ENCODE assay signal across 23 mouse cellular contexts in the genomic region with DNA sequence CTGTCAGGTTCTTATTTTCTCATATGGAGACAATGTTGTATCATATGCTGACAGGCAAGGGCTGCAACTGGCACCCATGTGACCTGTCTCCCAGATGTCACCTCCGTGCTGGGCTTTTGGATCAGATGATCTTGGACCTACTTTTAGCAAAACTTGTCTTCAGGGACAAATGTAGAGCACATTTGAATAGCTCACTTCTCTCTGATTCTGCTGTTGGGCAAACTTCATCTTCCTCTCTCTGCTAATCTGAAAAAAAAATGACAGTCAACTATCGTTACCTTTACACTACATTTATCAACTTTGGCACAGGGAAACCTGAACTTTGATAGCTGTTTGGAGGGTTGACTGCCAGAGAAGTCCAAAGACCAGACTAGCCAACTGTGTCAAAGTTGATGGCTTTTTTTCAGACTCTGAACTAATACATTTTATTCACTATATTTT. TPM values are rescaled to one million over a fixed set of nuclear protein-coding genes. Genes with fewer than 3 reads are reported as not detected.
DNase-seq lines count a peak whose midpoint lies in the region; ATAC-seq and TF ChIP-seq lines count a peak whose summit lies in the region.
"Had no signal": no experiment of that assay in that cellular context is flagged by ENCODE, and none has a peak within 500 bp of the region (broad histone marks: within the 10 kb centered on the region; RNA-seq: fewer than 3 reads in every experiment).

No protein-coding gene starts in this region.

- peak overlapping the region; percentile 86 for H3K27ac ChIP-seq in kidney, adult 2 months (ENCODE audit: insufficient read depth, low read depth, low read length)
- H3K27ac ChIP-seq in intestine, postnatal 0 days (ENCODE audit: low read depth, low read length), result peak overlapping the region; percentile 76
- H3K27ac ChIP-seq: forebrain, embryonic 15.5 days; hindbrain, embryonic 10.5 days; neural tube, embryonic 13.5 days had no signal

- 31% methylated on average over 2 of the region's 2 CpGs for WGBS in kidney, adult 2 months
- 50% methylated on average over 2 of the region's 2 CpGs for WGBS in intestine, postnatal 0 days

- no peaks in the 10 kb centered on the region for H3K36me3 ChIP-seq in kidney, adult 2 months (ENCODE audit: control insufficient read depth, insufficient read depth, low read length)
- no peaks in the 10 kb centered on the region for H3K36me3 ChIP-seq in intestine, postnatal 0 days (ENCODE audit: control insufficient read depth, insufficient read depth)
- H3K36me3 ChIP-seq: forebrain, embryonic 15.5 days; hindbrain, embryonic 10.5 days; neural tube, embryonic 13.5 days had no signal

- peak; percentile 36 for DNase-seq in adrenal gland, postnatal 10 days
- DNase-seq in adrenal gland, adult 2 months, result no peak
- peak; percentile 90 for DNase-seq in kidney, adult 2 months
- no peak for DNase-seq in kidney, postnatal 10 days
- DNase-seq in kidney, postnatal 36 days, result peak; percentile 54 to 81
- DNase-seq in MN1 (ENCODE audit: low spot score), result no peak
- no peak for DNase-seq in thymus, postnatal 36 days
- DNase-seq: adrenal gland, postnatal 25 days; cerebellum, adult 8-10 months; lung, adult 18-20 months; lung, postnatal 4 days had no signal

- no peak overlapping the region for H3K9ac ChIP-seq in intestine, postnatal 0 days (ENCODE audit: low read depth, low read length)
- H3K9ac ChIP-seq: forebrain, embryonic 15.5 days; neural tube, embryonic 13.5 days had no signal

- no peaks in the 10 kb centered on the region for H3K9me3 ChIP-seq in intestine, postnatal 0 days (ENCODE audit: control insufficient read depth)
- H3K9me3 ChIP-seq: forebrain, embryonic 15.5 days; hindbrain, embryonic 10.5 days; neural tube, embryonic 13.5 days had no signal

- no peak overlapping the region; the same call in 1 of the 2 replicates for H3K4me2 ChIP-seq in intestine, postnatal 0 days (replicated peaks; ENCODE audit: low read depth)
- H3K4me2 ChIP-seq: forebrain, embryonic 15.5 days; midbrain, embryonic 11.5 days; neural tube, embryonic 13.5 days had no signal

- peaks cover 25% of the 10 kb centered on the region; the same call in 1 of the 2 replicates for H3K4me1 ChIP-seq in kidney, adult 2 months (ENCODE audit: control insufficient read depth, insufficient read depth, low read length)
- H3K4me1 ChIP-seq in intestine, postnatal 0 days (replicated peaks; ENCODE audit: control insufficient read depth, insufficient read depth, low read length), result 0 out of 2 replicates have a peak, but pooled peaks cover 3% of the 10 kb centered on the region
- H3K4me1 ChIP-seq: forebrain, embryonic 15.5 days; neural tube, embryonic 13.5 days had no signal

- ATAC-seq in intestine, postnatal 0 days, result peak; percentile 56
- ATAC-seq: forebrain, embryonic 15.5 days had no signal

- no peaks in the 10 kb centered on the region for H3K27me3 ChIP-seq in kidney, adult 2 months (replicated peaks; ENCODE audit: control insufficient read depth, insufficient read depth, low read length)
- no peaks in the 10 kb centered on the region for H3K27me3 ChIP-seq in intestine, postnatal 0 days (replicated peaks; ENCODE audit: control insufficient read depth, insufficient read depth, low read length)
- H3K27me3 ChIP-seq: forebrain, embryonic 15.5 days; neural tube, embryonic 13.5 days had no signal

- TF ChIP-seq POLR2A in kidney, adult 2 months (IDR thresholded peaks at IDR 0.05; ENCODE audit: low read depth, low read length), result no peak

- no peak for TF ChIP-seq CTCF in kidney, adult 2 months (conservative IDR thresholded peaks at IDR 0.05; ENCODE audit: insufficient read depth, insufficient read length, low read depth, low read length)
- TF ChIP-seq CTCF in intestine, postnatal 0 days (IDR thresholded peaks at IDR 0.05; ENCODE audit: low read depth), result no peak

- H3K4me3 ChIP-seq in kidney, adult 2 months (ENCODE audit: insufficient read depth, low read depth, low read length), result no peak overlapping the region
- H3K4me3 ChIP-seq in intestine, postnatal 0 days (ENCODE audit: low read depth, low read length), result no peak overlapping the region
- H3K4me3 ChIP-seq: erythroblast, embryonic 14.5 days; forebrain, embryonic 15.5 days; hindbrain, embryonic 10.5 days; neural tube, embryonic 13.5 days had no signal

RNA-seq across cellular contexts. Expression of a gene that starts 10.2 kb away (rescaled TPM):
- 100 to 1,000 TPM; 153 to 177 TPM for total RNA-seq in adrenal gland, postnatal 10 days (2021)
- total RNA-seq in adrenal gland, adult 2 months (2021), result 100 to 1,000 TPM in 1 of 2 experiments, 10 to 100 TPM in 1; 80.6 to 110 TPM
- polyA plus RNA-seq in adrenal gland, adult 2 months (2012; rRNA removed), result 40.9 and 44.7 TPM in 2 replicates
- polyA plus RNA-seq in kidney, adult 2 months (2012; rRNA removed), result 141 and 173 TPM in 2 replicates
- 130 and 133 TPM in 2 replicates for polyA plus RNA-seq in intestine, postnatal 0 days (2015; fragmentation: Nextera tagmentation; extraction: Ambion mirVana)

RNA-seq across cellular contexts. Expression of a gene that starts 22.1 kb away (rescaled TPM):
- 1 to 10 TPM; 5.3 to 8.5 TPM for total RNA-seq in adrenal gland, postnatal 10 days (2021)
- total RNA-seq in adrenal gland, adult 2 months (2021), result 1 to 10 TPM; 4.8 to 5.4 TPM
- 11.0 and 14.8 TPM in 2 replicates for polyA plus RNA-seq in adrenal gland, adult 2 months (2012; rRNA removed)
- polyA plus RNA-seq in kidney, adult 2 months (2012; rRNA removed), result 3.5 and 3.8 TPM in 2 replicates
- 0.52 and 0.61 TPM in 2 replicates for polyA plus RNA-seq in intestine, postnatal 0 days (2015; fragmentation: Nextera tagmentation; extraction: Ambion mirVana)
- total RNA-seq: granulocyte monocyte progenitor cell, adult 5-6 weeks had no signal
- polyA plus RNA-seq: erythroblast, embryonic 14.5 days had no signal

RNA-seq across cellular contexts. Expression of a gene that starts 41.9 kb away (rescaled TPM):
- under 1 TPM; 0.09 to 0.61 TPM for total RNA-seq in adrenal gland, postnatal 10 days (2021)
- not detected for total RNA-seq in adrenal gland, adult 2 months (2021)
- 0.13 and 0.33 TPM in 2 replicates for polyA plus RNA-seq in adrenal gland, adult 2 months (2012; rRNA removed)
- 0.11 and 0.22 TPM in 2 replicates for polyA plus RNA-seq in kidney, adult 2 months (2012; rRNA removed)
- 0.24 and 0.39 TPM in 2 replicates for polyA plus RNA-seq in intestine, postnatal 0 days (2015; fragmentation: Nextera tagmentation; extraction: Ambion mirVana)
- total RNA-seq: CH12.LX; common myeloid progenitor, adult 5-6 weeks; granulocyte monocyte progenitor cell, adult 5-6 weeks had no signal
- polyA plus RNA-seq: erythroblast, embryonic 14.5 days; limb, embryonic 11.5 days had no signal

RNA-seq across cellular contexts. Expression of a gene that starts 56.5 kb away (rescaled TPM):
- total RNA-seq in adrenal gland, postnatal 10 days (2021), result not detected
- not detected for total RNA-seq in adrenal gland, adult 2 months (2021)
- polyA plus RNA-seq in adrenal gland, adult 2 months (2012; rRNA removed), result not detected in 2 replicates
- not detected in 2 replicates for polyA plus RNA-seq in kidney, adult 2 months (2012; rRNA removed)
- polyA plus RNA-seq in intestine, postnatal 0 days (2015; fragmentation: Nextera tagmentation; extraction: Ambion mirVana), result not detected in 2 replicates
- total RNA-seq: adrenal gland, postnatal 25 days; common myeloid progenitor, adult 5-6 weeks; granulocyte monocyte progenitor cell, adult 5-6 weeks had no signal
- polyA plus RNA-seq: embryonic facial prominence, embryonic 11.5 days; hindbrain, embryonic 10.5 days; limb, embryonic 11.5 days; midbrain, embryonic 11.5 days; stomach, embryonic 16.5 days had no signal

Comparison
In these comparisons a context has a peak if more than half of its experiments do, and no peak if none do; other contexts are left out.
1. DNase-seq: peak in adrenal gland, postnatal 10 days (single experiment), kidney, adult 2 months (single experiment) and kidney, postnatal 36 days (2 of 2); none in adrenal gland, adult 2 months (single experiment), kidney, postnatal 10 days (single experiment), MN1 (single experiment) and thymus, postnatal 36 days (0 of 2).